Mouse (Mus musculus) forebrain, embryonic 15.5 days (tissue): ENCODE data around the gene Swi5. TPM values are rescaled to one million over a fixed set of nuclear protein-coding genes. Genes with fewer than 3 reads are reported as not detected.
"Not testable (repeated sequence)": the region's sequence is repeated elsewhere in the genome, so short reads cannot be mapped to it uniquely, and the experiment has no call there.

ENCODE experiments used
- ATAC-seq: fragments of 200-750 bp; cut with Nextera tagmentation; replicated peaks from 2 replicates; pipeline ENCODE4 v1.8.0; 2017; ENCODE audit warnings: mild to moderate bottlenecking, moderate TSS enrichment, moderate library complexity
- H3K27ac ChIP-seq: fragments of 300-500 bp; sonication (generic); replicated peaks from 2 replicates; pipeline ENCODE4 v1.5.1; 2015; ENCODE audit warnings: mild to moderate bottlenecking, inconsistent platforms
- H3K27me3 ChIP-seq: fragments of 300-500 bp; sonication (generic); 2 replicates; pipeline ENCODE4 v1.6.1; 2015; ENCODE audit warnings: inconsistent platforms
- H3K36me3 ChIP-seq: fragments of 300-500 bp; sonication (generic); 2 replicates; pipeline ENCODE4 v1.6.1; 2015; ENCODE audit warnings: mild to moderate bottlenecking, inconsistent platforms
- H3K4me1 ChIP-seq: fragments of 300-500 bp; sonication (generic); 2 replicates; pipeline ENCODE4 v1.6.1; 2015; ENCODE audit warnings: inconsistent platforms
- H3K4me2 ChIP-seq: fragments of 300-500 bp; sonication (generic); replicated peaks from 2 replicates; pipeline ENCODE4 v1.6.1; 2015; ENCODE audit warnings: mild to moderate bottlenecking, inconsistent platforms
- H3K4me3 ChIP-seq: fragments of 300-500 bp; sonication (generic); 2 replicates; pipeline ENCODE4 v1.5.1; 2015; ENCODE audit warnings: mild to moderate bottlenecking, inconsistent platforms
- H3K9ac ChIP-seq: fragments of 300-500 bp; sonication (generic); replicated peaks from 2 replicates; pipeline ENCODE4 v1.6.1; 2015; ENCODE audit warnings: mild to moderate bottlenecking, inconsistent platforms
- H3K9me3 ChIP-seq: fragments of 300-500 bp; sonication (generic); 2 replicates; pipeline ENCODE4 v1.6.1; 2016; ENCODE audit warnings: inconsistent platforms
- WGBS: fragments of 180-500 bp; shearing (Covaris S2); methylation state at CpG from one replicate; pipeline ENCODE4 v1.1.7; 2015; ENCODE audit warnings: mixed read lengths; 5-methylcytosine and 5-hydroxymethylcytosine counted together
- polyA plus RNA-seq: library from polyadenylated mRNA; unstranded; fragments of >200 nt; fragmentation: Nextera tagmentation; extraction: Ambion mirVana; gene quantifications from 2 replicates; pipeline ENCODE4 v1.2.1, GENCODE M21; 2015

Gene Swi5
- polyA plus RNA-seq, 1 experiment from 2014 or later: 369 TPM

GRCm38 (mm10) chr2:32308870-32309568, 21.1 kb upstream of the Swi5 start:
- Histone ChIP-seq H3K9me3 (no peaks in the 10 kb centered on the region), H3K4me1 (peaks cover 15% of the 10 kb centered on the region), H3K4me3 (no peak overlapping the region), H3K9ac (no peak overlapping the region), H3K36me3 (peaks cover 46% of the 10 kb centered on the region), H3K27ac (no peak overlapping the region), H3K4me2 (no peak overlapping the region), H3K27me3 (no peaks in the 10 kb centered on the region)
- 89% methylated on average over 16 of the region's 16 CpGs for WGBS
- no peak for ATAC-seq

GRCm38 (mm10) chr2:32307941-32308760, 20.3 kb upstream of the Swi5 start:
- no peak overlapping the region for H3K4me3 ChIP-seq
- no peak overlapping the region for H3K4me2 ChIP-seq
- 45% methylated on average over 8 of the region's 8 CpGs for WGBS
- peaks cover 55% of the 10 kb centered on the region for H3K36me3 ChIP-seq
- H3K9ac ChIP-seq: no peak overlapping the region
- H3K27ac ChIP-seq: no peak overlapping the region
- ATAC-seq: no peak
- no peaks in the 10 kb centered on the region for H3K27me3 ChIP-seq
- H3K9me3 ChIP-seq: no peaks in the 10 kb centered on the region
- H3K4me1 ChIP-seq: peaks cover 15% of the 10 kb centered on the region

GRCm38 (mm10) chr2:32307247-32307798, 19.4 kb upstream of the Swi5 start:
- no peak overlapping the region for H3K9ac ChIP-seq
- ATAC-seq: no peak
- H3K27ac ChIP-seq: no peak overlapping the region
- no peak overlapping the region for H3K4me2 ChIP-seq
- H3K4me1 ChIP-seq: peaks cover 10% of the 10 kb centered on the region
- H3K27me3 ChIP-seq: no peaks in the 10 kb centered on the region
- WGBS: 81% methylated on average over 6 of the region's 6 CpGs
- H3K4me3 ChIP-seq: no peak overlapping the region
- no peaks in the 10 kb centered on the region for H3K9me3 ChIP-seq
- peaks cover 63% of the 10 kb centered on the region for H3K36me3 ChIP-seq

- ATAC-seq: no peak
- Histone ChIP-seq H3K4me3 (no peak overlapping the region), H3K9ac (no peak overlapping the region), H3K4me2 (no peak overlapping the region), H3K27ac (no peak overlapping the region), H3K4me1 (no peaks in the 10 kb centered on the region), H3K27me3 (no peaks in the 10 kb centered on the region), H3K9me3 (no peaks in the 10 kb centered on the region), H3K36me3 (peaks cover 72% of the 10 kb centered on the region)
- 76% methylated on average over 9 of the region's 9 CpGs for WGBS
Observed at GRCm38 (mm10) chr2:32306176-32306575, 18.3 kb upstream of the Swi5 start.

GRCm38 (mm10) chr2:32305668-32306067, 17.8 kb upstream of the Swi5 start:
- no peak overlapping the region for H3K27ac ChIP-seq
- no peaks in the 10 kb centered on the region for H3K27me3 ChIP-seq
- H3K4me3 ChIP-seq: no peak overlapping the region
- WGBS: 92% methylated on average over 5 of the region's 5 CpGs
- H3K36me3 ChIP-seq: peaks cover 77% of the 10 kb centered on the region
- H3K9ac ChIP-seq: no peak overlapping the region
- ATAC-seq: no peak
- no peaks in the 10 kb centered on the region for H3K9me3 ChIP-seq
- no peak overlapping the region for H3K4me2 ChIP-seq
- no peaks in the 10 kb centered on the region for H3K4me1 ChIP-seq

- Histone ChIP-seq H3K27me3 (no peaks in the 10 kb centered on the region), H3K4me1 (no peaks in the 10 kb centered on the region), H3K4me2 (no peak overlapping the region), H3K4me3 (no peak overlapping the region), H3K27ac (no peak overlapping the region), H3K36me3 (peaks cover 87% of the 10 kb centered on the region), H3K9ac (no peak overlapping the region), H3K9me3 (no peaks in the 10 kb centered on the region)
- 0 out of 2 replicates have a peak, but pooled peaks have one; percentile 21 for ATAC-seq
- 53% methylated on average over 8 of the region's 8 CpGs for WGBS
Observed at GRCm38 (mm10) chr2:32304145-32304832, 16.4 kb upstream of the Swi5 start.

- Histone ChIP-seq H3K9ac (no peak overlapping the region), H3K4me3 (no peak overlapping the region), H3K36me3 (peaks cover 89% of the 10 kb centered on the region), H3K4me1 (no peaks in the 10 kb centered on the region), H3K4me2 (no peak overlapping the region), H3K27me3 (no peaks in the 10 kb centered on the region), H3K9me3 (no peaks in the 10 kb centered on the region), H3K27ac (no peak overlapping the region)
- no peak for ATAC-seq
- WGBS: 95% methylated on average over 10 of the region's 10 CpGs
Observed at GRCm38 (mm10) chr2:32302952-32303351, 15.1 kb upstream of the Swi5 start.

GRCm38 (mm10) chr2:32299469-32299868, 11.6 kb upstream of the Swi5 start:
- WGBS: 94% methylated on average over 4 of the region's 4 CpGs
- Histone ChIP-seq H3K9ac (no peak overlapping the region), H3K4me2 (no peak overlapping the region), H3K4me1 (no peaks in the 10 kb centered on the region), H3K36me3 (peaks cover 77% of the 10 kb centered on the region), H3K4me3 (no peak overlapping the region), H3K27me3 (no peaks in the 10 kb centered on the region), H3K9me3 (no peaks in the 10 kb centered on the region), H3K27ac (no peak overlapping the region)
- no peak for ATAC-seq

GRCm38 (mm10) chr2:32295842-32296241, 8.0 kb upstream of the Swi5 start:
- not testable (repeated sequence) for H3K9me3 ChIP-seq, H3K4me3 ChIP-seq, H3K9ac ChIP-seq, H3K4me1 ChIP-seq, ATAC-seq, H3K4me2 ChIP-seq, H3K27me3 ChIP-seq, H3K27ac ChIP-seq
- 89% methylated on average over 2 of the region's 2 CpGs for WGBS
- H3K36me3 ChIP-seq: peaks cover 53% of the 10 kb centered on the region

- no peaks in the 10 kb centered on the region for H3K4me1 ChIP-seq
- ATAC-seq: no peak
- H3K9ac ChIP-seq: no peak overlapping the region
- H3K9me3 ChIP-seq: no peaks in the 10 kb centered on the region
- H3K27me3 ChIP-seq: no peaks in the 10 kb centered on the region
- no peak overlapping the region for H3K4me2 ChIP-seq
- no peak overlapping the region for H3K27ac ChIP-seq
- 80% methylated on average over 3 of the region's 3 CpGs for WGBS
- no peak overlapping the region for H3K4me3 ChIP-seq
- H3K36me3 ChIP-seq: peaks cover 51% of the 10 kb centered on the region
Observed at GRCm38 (mm10) chr2:32295285-32295684, 7.4 kb upstream of the Swi5 start.

- H3K36me3 ChIP-seq: peaks cover 41% of the 10 kb centered on the region
- 80% methylated on average over 8 of the region's 8 CpGs for WGBS
Observed at GRCm38 (mm10) chr2:32294348-32294747, 6.5 kb upstream of the Swi5 start.

GRCm38 (mm10) chr2:32289578-32289977, 1.7 kb upstream of the Swi5 start:
- no peaks in the 10 kb centered on the region for H3K9me3 ChIP-seq
- no peaks in the 10 kb centered on the region for H3K27me3 ChIP-seq
- no peak overlapping the region; the same call in 1 of the 2 replicates for H3K4me2 ChIP-seq
- H3K36me3 ChIP-seq: peaks cover 21% of the 10 kb centered on the region
- H3K4me3 ChIP-seq: no peak overlapping the region
- H3K9ac ChIP-seq: 0 out of 2 replicates have a peak overlapping the region, but pooled peaks have one; percentile 94
- H3K27ac ChIP-seq: no peak overlapping the region
- H3K4me1 ChIP-seq: peaks cover 28% of the 10 kb centered on the region
- no peak for ATAC-seq

More at GRCm38 (mm10) chr2:32294348-32294747, 6.5 kb upstream of the Swi5 start:
- Histone ChIP-seq H3K4me3 (no peak overlapping the region), H3K9ac (no peak overlapping the region), H3K4me2 (no peak overlapping the region), H3K4me1 (peaks cover 2% of the 10 kb centered on the region), H3K27me3 (no peaks in the 10 kb centered on the region), H3K27ac (no peak overlapping the region), H3K9me3 (no peaks in the 10 kb centered on the region)
- ATAC-seq: no peak
